Mouse (Mus musculus) cerebellum, adult 2 months (tissue): Measurements from ENCODE around the gene Tbc1d8. TPM values are rescaled to one million over a fixed set of nuclear protein-coding genes. Genes with fewer than 3 reads are reported as not detected.
A peak's percentile ranks its signal among the peaks of the same experiment; 100 is the strongest.

Experiments used
- DNase-seq, 2 experiments: peaks; one replicate each; pipeline ENCODE4 v3.0.0; 2021
- H3K27ac ChIP-seq: fragments of 200-500 bp; 2 replicates; pipeline ENCODE4 v1.5.1; 2012; ENCODE audit warnings: low read length, control low read depth, inconsistent platforms; ENCODE audit not compliant: insufficient read depth
- H3K27me3 ChIP-seq: fragments of 200-500 bp; 2 replicates; pipeline ENCODE4 v1.6.1; 2012; ENCODE audit warnings: inconsistent platforms, mild to moderate bottlenecking, low read length, moderate library complexity; ENCODE audit not compliant: control insufficient read depth, insufficient read depth
- H3K4me1 ChIP-seq: fragments of 200-500 bp; 2 replicates; pipeline ENCODE4 v1.6.1; 2011; ENCODE audit warnings: low read length; ENCODE audit not compliant: control insufficient read depth, insufficient read depth
- H3K4me3 ChIP-seq: fragments of 200-500 bp; replicated peaks from 2 replicates; pipeline ENCODE3; 2011; ENCODE audit warnings: mild to moderate bottlenecking, low read depth, low read length, control low read depth; ENCODE audit not compliant: insufficient read depth
- CTCF ChIP-seq: fragments of 200-500 bp; IDR thresholded peaks from 2 replicates; pipeline ENCODE4 v1.5.1; 2011; ENCODE audit warnings: low read depth, mild to moderate bottlenecking, control low read depth, low read length, moderate library complexity, borderline replicate concordance; ENCODE audit not compliant: insufficient read depth
- POLR2A ChIP-seq: fragments of 200-500 bp; IDR thresholded peaks from 2 replicates; pipeline ENCODE4 v1.6.1; 2011; ENCODE audit warnings: low read length, control low read depth, borderline replicate concordance; ENCODE audit not compliant: insufficient read depth
- WGBS: fragments of 180-500 bp; shearing (Covaris S2); methylation state at CpG from one replicate; pipeline ENCODE4 v1.1.7; 2018; 5-methylcytosine and 5-hydroxymethylcytosine counted together
- polyA plus RNA-seq: library from polyadenylated mRNA; depleted of rRNA; stranded (reverse); fragments of >200 nt; gene quantifications from 2 replicates; pipeline ENCODE4 v1.2.3, GENCODE M21; 2012

Tbc1d8 gene
- polyA plus RNA-seq, 1 experiment: 29.2 TPM

DNA sequence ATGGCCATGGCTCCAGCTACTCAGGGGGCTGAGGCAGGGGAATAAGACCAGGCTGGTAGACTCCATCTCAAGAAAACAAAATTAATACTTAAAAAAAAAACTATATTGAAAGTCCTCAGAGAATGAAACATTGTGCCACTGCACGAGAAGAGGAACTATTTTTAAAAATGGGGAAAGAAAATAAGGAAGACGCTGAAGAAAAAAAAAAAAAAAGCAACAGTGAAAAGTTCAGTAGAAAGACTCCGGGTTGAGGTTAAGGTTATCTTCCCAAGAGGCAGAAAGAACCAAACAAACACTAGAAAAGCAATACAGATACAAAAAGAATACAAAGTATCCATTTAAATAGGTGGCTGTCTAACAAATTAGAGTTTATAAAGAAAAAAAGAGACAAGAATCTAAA is 15.1 kb upstream of the Tbc1d8 start:
- TF ChIP-seq CTCF (no peak), POLR2A (no peak)
- Histone ChIP-seq H3K4me3 (no peak overlapping the region), H3K4me1 (no peaks in the 10 kb centered on the region), H3K27me3 (no peaks in the 10 kb centered on the region), H3K27ac (no peak overlapping the region)
- no peak for DNase-seq
- WGBS: 85% methylated on average over 3 of the region's 3 CpGs

DNA sequence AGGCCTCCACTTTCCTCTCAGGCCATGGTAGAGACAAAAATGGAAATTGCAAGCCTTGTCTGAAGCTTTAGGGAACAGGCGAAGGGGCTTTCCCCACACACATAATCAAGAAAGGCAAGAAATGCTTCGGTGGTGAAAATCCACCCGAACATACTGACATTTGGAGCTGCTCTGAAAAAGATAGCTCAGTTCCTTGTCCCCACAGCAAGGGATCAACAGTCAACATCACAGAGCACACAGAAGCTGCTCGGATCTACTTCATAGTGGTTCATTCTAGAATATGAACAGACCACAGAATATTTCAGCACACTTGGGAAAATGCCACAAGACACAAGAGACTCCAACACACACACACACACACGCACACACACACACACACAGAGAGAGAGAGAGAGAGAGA is 14.6 kb upstream of the Tbc1d8 start:
- Histone ChIP-seq H3K4me3 (no peak overlapping the region), H3K4me1 (no peaks in the 10 kb centered on the region), H3K27ac (no peak overlapping the region), H3K27me3 (no peaks in the 10 kb centered on the region)
- 87% methylated on average over 5 of the region's 5 CpGs for WGBS
- no peak for TF ChIP-seq CTCF
- no peak for TF ChIP-seq POLR2A
- no peak for DNase-seq

DNA sequence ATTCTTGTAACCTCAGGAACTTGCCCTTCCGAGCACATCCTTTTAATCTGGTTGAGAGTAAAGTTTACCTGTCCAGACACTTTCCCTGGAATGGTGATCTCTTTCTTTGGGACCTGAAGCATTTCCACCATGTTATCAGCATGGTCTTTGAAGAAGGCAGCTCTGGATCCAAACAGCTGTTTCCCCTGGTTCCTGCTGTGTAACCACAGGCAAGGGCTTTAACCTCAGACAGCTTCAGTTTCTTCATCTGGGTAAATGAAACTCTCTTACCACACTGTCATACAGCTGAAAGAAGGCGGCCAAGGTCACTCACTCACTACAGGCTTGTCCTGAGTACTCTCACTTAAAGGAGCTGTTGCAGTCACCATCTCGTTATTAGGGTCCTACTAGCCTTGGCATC is 8.8 kb upstream of the Tbc1d8 start:
- no peak overlapping the region for H3K4me3 ChIP-seq
- DNase-seq: no peak
- no peaks in the 10 kb centered on the region for H3K27me3 ChIP-seq
- WGBS: 88% methylated on average over 3 of the region's 3 CpGs
- TF ChIP-seq CTCF (no peak), POLR2A (no peak)
- H3K4me1 ChIP-seq: no peaks in the 10 kb centered on the region
- H3K27ac ChIP-seq: no peak overlapping the region

DNA sequence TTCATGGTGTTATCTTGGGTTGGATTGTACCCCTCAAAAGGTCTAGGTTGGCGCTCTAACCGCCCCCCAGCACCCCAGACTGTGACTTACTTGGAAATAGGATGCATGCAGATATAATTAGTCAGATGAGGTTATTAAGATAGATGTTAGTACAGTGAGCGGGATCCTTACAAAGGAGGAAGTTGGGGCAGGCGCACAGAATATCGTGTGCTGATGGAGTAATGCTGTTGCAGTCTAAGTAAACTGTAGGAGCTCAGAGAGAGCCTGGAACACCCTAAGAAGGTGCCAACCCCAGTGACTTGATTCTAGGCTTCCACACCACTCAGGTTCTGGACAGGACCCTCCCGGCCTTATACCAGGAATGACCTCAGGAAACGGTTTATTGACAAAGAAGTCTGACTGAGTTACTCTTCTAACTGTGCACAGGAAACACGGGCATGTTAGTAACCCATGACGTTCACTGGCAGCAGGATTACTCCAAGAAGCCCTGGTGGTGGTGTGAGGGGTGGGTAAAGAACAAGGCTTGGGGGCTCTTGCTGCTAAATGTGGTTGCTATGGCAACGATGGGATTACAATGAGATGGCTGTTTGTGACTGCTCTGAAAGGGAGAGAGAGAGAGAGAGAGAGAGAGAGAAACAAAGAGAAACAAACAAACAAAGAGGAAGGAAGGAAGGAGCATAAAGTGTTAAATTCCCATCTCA is 3.7 kb upstream of the Tbc1d8 start:
- no peak for DNase-seq
- no peaks in the 10 kb centered on the region for H3K27me3 ChIP-seq
- no peak overlapping the region for H3K27ac ChIP-seq
- 61% methylated on average over 10 of the region's 10 CpGs for WGBS
- TF ChIP-seq CTCF (no peak), POLR2A (no peak)
- H3K4me1 ChIP-seq: no peaks in the 10 kb centered on the region; the same call in 1 of the 2 replicates
- H3K4me3 ChIP-seq: no peak overlapping the region

DNA sequence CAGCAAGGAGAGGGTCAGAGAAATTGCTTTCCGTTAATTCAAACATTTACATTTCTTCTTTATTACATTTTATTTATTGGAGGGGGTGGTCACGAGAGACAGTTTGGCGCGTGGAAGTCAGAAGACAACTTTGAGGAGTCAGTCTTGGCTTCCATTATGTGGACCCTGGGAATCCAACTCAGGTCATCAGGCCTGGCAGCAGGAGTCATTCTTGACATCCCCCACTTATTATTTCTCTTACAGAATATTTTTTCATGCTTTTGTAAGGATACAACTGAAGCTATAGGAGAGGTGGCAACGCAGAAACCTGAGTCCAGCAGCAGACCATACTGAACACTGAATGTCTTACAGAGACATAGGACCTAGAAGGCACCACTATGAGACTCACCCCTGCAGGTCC is 699 bp upstream of the Tbc1d8 start:
- no peak overlapping the region for H3K4me3 ChIP-seq
- no peaks in the 10 kb centered on the region for H3K27me3 ChIP-seq
- no peak for TF ChIP-seq POLR2A
- no peak for TF ChIP-seq CTCF
- H3K4me1 ChIP-seq: peaks cover 7% of the 10 kb centered on the region
- 66% methylated on average over 5 of the region's 5 CpGs for WGBS
- no peak for DNase-seq
- no peak overlapping the region for H3K27ac ChIP-seq

DNA sequence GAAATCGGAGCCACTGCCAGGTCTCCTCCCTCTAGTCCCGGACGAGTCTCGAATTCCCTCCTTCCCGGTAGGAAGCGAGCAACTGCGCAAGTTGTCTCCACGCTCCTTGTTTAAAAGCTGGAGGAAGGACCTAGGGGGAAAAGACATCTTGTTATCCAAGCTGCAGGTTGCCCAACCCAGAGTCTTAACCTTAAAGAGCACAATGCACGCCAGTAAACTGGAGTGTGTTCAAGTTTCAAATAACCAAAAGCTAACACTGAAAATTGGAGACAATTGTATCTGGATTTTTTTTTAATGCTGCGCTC is 293 bp upstream of the Tbc1d8 start:
- Histone ChIP-seq H3K27me3 (no peaks in the 10 kb centered on the region), H3K4me1 (peaks cover 7% of the 10 kb centered on the region), H3K4me3 (peak overlapping the region; percentile 97), H3K27ac (peak overlapping the region; percentile 29; the same call in 1 of the 2 replicates)
- 6% methylated on average over 10 of the region's 10 CpGs for WGBS
- no peak for DNase-seq
- no peak for TF ChIP-seq CTCF
- TF ChIP-seq POLR2A: no peak

DNA sequence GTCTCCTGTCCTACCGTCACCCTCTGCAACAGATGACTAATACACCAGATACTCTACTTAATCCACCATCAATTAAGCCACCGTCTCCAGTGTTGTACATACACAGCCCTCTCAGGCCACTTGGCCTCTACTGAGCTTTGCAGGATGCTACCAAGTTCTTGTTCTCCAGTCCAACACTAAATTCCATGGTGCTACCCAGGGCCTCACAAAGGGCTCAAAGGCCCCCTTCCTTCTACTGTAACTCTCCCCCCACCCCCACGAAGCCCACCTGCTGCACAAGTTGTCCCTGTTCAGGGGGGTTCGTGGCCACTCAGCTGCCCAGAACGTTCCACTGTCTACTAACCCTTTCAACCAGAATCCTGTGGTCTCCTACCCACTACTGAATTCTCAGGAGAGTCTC is 1.5 kb downstream of the Tbc1d8 start:
- no peak overlapping the region for H3K27ac ChIP-seq
- H3K4me3 ChIP-seq: peak overlapping the region; percentile 97
- H3K27me3 ChIP-seq: no peaks in the 10 kb centered on the region
- TF ChIP-seq CTCF (no peak), POLR2A (no peak)
- DNase-seq: no peak
- WGBS: 58% methylated on average over 5 of the region's 5 CpGs
- H3K4me1 ChIP-seq: peaks cover 7% of the 10 kb centered on the region

DNA sequence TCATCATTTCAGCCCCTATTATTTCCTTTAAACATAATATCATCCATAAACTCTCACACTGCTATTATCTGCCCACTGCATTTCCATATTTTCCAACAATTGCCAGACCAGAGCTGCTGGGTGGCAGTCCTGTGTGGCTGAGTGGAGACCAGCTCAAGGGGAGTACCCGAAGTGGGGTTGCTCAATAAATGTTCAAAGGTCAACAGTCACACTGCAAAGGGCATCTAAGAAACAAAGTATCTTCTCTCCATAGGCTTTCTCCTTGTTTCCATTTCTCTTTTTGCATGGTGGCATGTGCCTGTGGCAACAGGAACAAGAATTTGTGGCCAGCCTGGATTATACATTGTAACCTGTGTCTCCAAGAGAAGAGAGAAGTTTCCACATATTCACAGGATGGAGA is 2.2 kb downstream of the Tbc1d8 start:
- TF ChIP-seq CTCF (no peak), POLR2A (no peak)
- peaks cover 7% of the 10 kb centered on the region for H3K4me1 ChIP-seq
- peak overlapping the region; percentile 46 for H3K4me3 ChIP-seq
- no peaks in the 10 kb centered on the region for H3K27me3 ChIP-seq
- H3K27ac ChIP-seq: no peak overlapping the region
- DNase-seq: no peak
- 90% methylated on average over 1 of the region's 1 CpGs for WGBS

DNA sequence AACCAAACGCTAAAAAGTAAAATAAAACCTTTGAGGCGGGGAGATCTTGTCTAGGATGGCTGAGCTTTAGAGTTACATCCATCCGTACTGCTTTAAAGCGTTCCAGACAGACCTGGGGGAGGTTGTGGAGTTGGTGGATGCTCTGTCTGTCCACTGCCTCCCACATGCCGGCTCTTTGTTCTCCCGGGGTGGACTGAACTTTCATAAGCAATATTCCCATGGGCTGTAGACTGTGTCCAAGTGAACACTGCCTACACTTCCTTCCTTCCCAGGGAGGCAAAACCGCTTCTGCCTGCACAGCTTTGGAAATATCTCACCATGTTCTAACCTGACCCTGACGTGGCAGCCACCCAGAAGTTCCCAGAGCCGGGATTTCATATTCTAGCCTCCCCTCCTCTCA is 4.0 kb downstream of the Tbc1d8 start:
- WGBS: 68% methylated on average over 9 of the region's 9 CpGs
- H3K4me3 ChIP-seq: no peak overlapping the region
- DNase-seq: no peak

More for the DNA sequence above, 4.0 kb downstream of the Tbc1d8 start:
- Histone ChIP-seq H3K27me3 (no peaks in the 10 kb centered on the region), H3K4me1 (peaks cover 7% of the 10 kb centered on the region), H3K27ac (no peak overlapping the region)
- TF ChIP-seq POLR2A: no peak
- no peak for TF ChIP-seq CTCF
